18 mouse cellular contexts compared by ENCODE assay signal in the genomic region with DNA sequence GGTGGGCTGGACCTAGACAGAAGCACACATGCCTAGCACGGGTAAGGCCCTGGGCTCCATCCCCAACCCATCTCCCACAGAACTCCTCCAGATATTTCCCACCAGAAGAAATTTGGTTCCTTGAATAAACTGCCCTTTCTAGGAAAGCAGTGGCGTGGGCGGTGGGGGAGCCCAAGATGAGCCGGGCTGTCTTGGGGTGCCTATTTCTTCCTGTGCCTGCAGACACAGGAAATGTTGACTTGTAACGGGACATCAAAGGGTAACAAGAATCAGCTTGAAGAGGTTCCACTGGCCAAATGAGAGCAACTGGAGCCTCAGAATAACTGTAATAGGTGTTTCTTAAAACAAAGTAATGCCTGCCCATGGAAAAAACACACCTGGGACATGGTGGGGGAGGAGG. TPM values are rescaled to one million over a fixed set of nuclear protein-coding genes. Genes with fewer than 3 reads are reported as not detected.
A peak's percentile ranks its signal among the peaks of the same experiment; 100 is the strongest.
DNase-seq lines count a peak whose midpoint lies in the region; ATAC-seq lines count a peak whose summit lies in the region.
"Had no signal": no experiment of that assay in that cellular context is flagged by ENCODE, and none has a peak within 500 bp of the region (broad histone marks: within the 10 kb centered on the region; RNA-seq: fewer than 3 reads in every experiment).

No protein-coding gene starts in this region.

- ATAC-seq in inflammation-experienced regulatory T-cells, adult 6 months, result peak; percentile 82
- ATAC-seq: forebrain, embryonic 13.5 days; midbrain, embryonic 16.5 days had no signal

- peak; percentile 16 to 30 for DNase-seq in spleen, postnatal 36 days (ENCODE audit: low spot score in 2 of 2)
- DNase-seq in spleen, postnatal 14 days (ENCODE audit: low spot score in 2 of 2), result no peak
- DNase-seq in thymus, postnatal 14 days, result peak; percentile 72
- DNase-seq in layer of hippocampus, postnatal 14 days (ENCODE audit: low spot score in 2 of 2), result no peak
- no peak for DNase-seq in neural tube, embryonic 10.5 days (ENCODE audit: extremely low spot score, low spot score)
- no peak for DNase-seq in layer of hippocampus, postnatal 25 days (ENCODE audit: extremely low spot score in 1 of 2, low spot score in 1 of 2)
- DNase-seq: adrenal gland, postnatal 36 days; cerebellum, adult 9-10 months; gastrocnemius, postnatal 10 days; heart, postnatal 10 days; kidney, adult 2 months; lung, postnatal 4 days; right cerebral cortex, postnatal 14 days; spleen, adult 18-20 months had no signal

RNA-seq across cellular contexts. Expression of gene Kifc3, which starts 44.7 kb away (rescaled TPM):
- 1 to 10 TPM in 1 of 3 experiments, under 1 TPM in 1, not detected in 1; 0.40 to 1.1 TPM for polyA plus RNA-seq in inflammation-experienced regulatory T-cells, adult 6 months (2017; shearing (Covaris generic))
- total RNA-seq in layer of hippocampus, postnatal 14 days (2021), result 10 to 100 TPM; 59.0 to 60.2 TPM
- total RNA-seq in layer of hippocampus, postnatal 25 days (2021), result 10 to 100 TPM; 54.2 to 63.7 TPM

RNA-seq across cellular contexts. Expression of gene Cngb1, which starts 59.1 kb away (rescaled TPM):
- polyA plus RNA-seq in inflammation-experienced regulatory T-cells, adult 6 months (2017; shearing (Covaris generic)), result under 1 TPM in 1 of 3 experiments, not detected in 2; 0.32 TPM
- 1 to 10 TPM in 1 of 2 experiments, under 1 TPM in 1; 0.93 to 1.3 TPM for total RNA-seq in layer of hippocampus, postnatal 14 days (2021)
- total RNA-seq in layer of hippocampus, postnatal 25 days (2021), result 1 to 10 TPM in 1 of 2 experiments, under 1 TPM in 1; 0.86 to 1.1 TPM
- polyA plus RNA-seq: limb, embryonic 11.5 days had no signal

Comparison
In these comparisons a context has a peak if more than half of its experiments do, and no peak if none do; other contexts are left out.
1. DNase-seq: peak in spleen, postnatal 36 days (2 of 2) and thymus, postnatal 14 days (single experiment); none in spleen, postnatal 14 days (0 of 2), layer of hippocampus, postnatal 14 days (0 of 2), neural tube, embryonic 10.5 days (single experiment) and layer of hippocampus, postnatal 25 days (0 of 2).